Mouse (Mus musculus) limb, embryonic 15.5 days (tissue): ENCODE measurements at regions not wholly inside any gene's neighbourhood (a gene's known extent, or its start where the extent isn't known, plus 50 kb on each side); places are given as distances from the start of the nearest gene placed in this dataset.
A peak's percentile ranks its signal among the peaks of the same experiment; 100 is the strongest.

Experiments used
- ATAC-seq: fragments of 200-750 bp; cut with Nextera tagmentation; 2 replicates; pipeline ENCODE4 v1.8.0; 2017; ENCODE audit warnings: low read depth, moderate TSS enrichment; ENCODE audit not compliant: insufficient number of reproducible peaks, low FRiP score, low TSS enrichment
- H3K27ac ChIP-seq: fragments of 300-500 bp; sonication (generic); 2 replicates; pipeline ENCODE4 v1.5.1; 2015; ENCODE audit warnings: moderate library complexity, mild to moderate bottlenecking, inconsistent platforms
- H3K27me3 ChIP-seq: fragments of 300-500 bp; sonication (generic); 2 replicates; pipeline ENCODE4 v1.6.1; 2015; ENCODE audit warnings: inconsistent platforms
- H3K36me3 ChIP-seq: fragments of 300-500 bp; sonication (generic); 2 replicates; pipeline ENCODE4 v1.6.1; 2015; ENCODE audit warnings: inconsistent platforms
- H3K4me1 ChIP-seq: fragments of 300-500 bp; sonication (generic); 2 replicates; pipeline ENCODE4 v1.6.1; 2015; ENCODE audit warnings: inconsistent platforms
- H3K4me2 ChIP-seq: fragments of 300-500 bp; sonication (generic); 2 replicates; pipeline ENCODE4 v1.6.1; 2015; ENCODE audit warnings: mild to moderate bottlenecking, inconsistent platforms
- H3K4me3 ChIP-seq: fragments of 300-500 bp; sonication (generic); 2 replicates; pipeline ENCODE4 v1.5.1; 2015; ENCODE audit warnings: mild to moderate bottlenecking, inconsistent platforms
- H3K9ac ChIP-seq: fragments of 300-500 bp; sonication (generic); 2 replicates; pipeline ENCODE4 v1.6.1; 2015; ENCODE audit warnings: inconsistent platforms
- H3K9me3 ChIP-seq: fragments of 300-500 bp; sonication (generic); 2 replicates; pipeline ENCODE4 v1.6.1; 2016; ENCODE audit warnings: inconsistent platforms
- WGBS: fragments of 180-500 bp; shearing (Covaris S2); methylation state at CpG from one replicate; pipeline ENCODE4 v1.1.7; 2015; 5-methylcytosine and 5-hydroxymethylcytosine counted together

- WGBS, result 57% methylated on average over 3 of the region's 3 CpGs
- Histone ChIP-seq H3K27me3 (no peaks in the 10 kb centered on the region), H3K4me3 (no peak overlapping the region), H3K4me2 (no peak overlapping the region), H3K4me1 (no peaks in the 10 kb centered on the region), H3K27ac (no peak overlapping the region), H3K9ac (no peak overlapping the region), H3K36me3 (no peaks in the 10 kb centered on the region), H3K9me3 (no peaks in the 10 kb centered on the region)
- no peak for ATAC-seq
Measured at GRCm38 (mm10) chr5:132843284-132843683, 300.1 kb upstream of the Auts2 start.

- H3K4me1 ChIP-seq, result no peaks in the 10 kb centered on the region
Measured at GRCm38 (mm10) chr5:132841794-132842193, 298.6 kb upstream of the Auts2 start.

GRCm38 (mm10) chr5:132837420-132837819 lies 294.3 kb upstream of the Auts2 start:
- no peak overlapping the region for H3K4me3 ChIP-seq
- no peak for ATAC-seq
- H3K9ac ChIP-seq, result no peak overlapping the region
- H3K27me3 ChIP-seq, result 0 out of 2 replicates have a peak, but pooled peaks cover 3% of the 10 kb centered on the region
- H3K9me3 ChIP-seq, result no peaks in the 10 kb centered on the region
- H3K4me2 ChIP-seq, result no peak overlapping the region
- H3K36me3 ChIP-seq, result no peaks in the 10 kb centered on the region
- no peaks in the 10 kb centered on the region for H3K4me1 ChIP-seq
- no peak overlapping the region for H3K27ac ChIP-seq
- WGBS, result 18% methylated on average over 2 of the region's 2 CpGs

More at GRCm38 (mm10) chr5:132841794-132842193, 298.6 kb upstream of the Auts2 start:
- Histone ChIP-seq H3K4me2 (no peak overlapping the region), H3K27ac (no peak overlapping the region), H3K9me3 (no peaks in the 10 kb centered on the region), H3K4me3 (no peak overlapping the region), H3K9ac (no peak overlapping the region), H3K36me3 (no peaks in the 10 kb centered on the region), H3K27me3 (no peaks in the 10 kb centered on the region)
- WGBS, result 89% methylated on average over 3 of the region's 3 CpGs
- no peak for ATAC-seq

GRCm38 (mm10) chr5:132828993-132829392 lies 285.8 kb upstream of the Auts2 start:
- H3K4me1 ChIP-seq, result peaks cover 15% of the 10 kb centered on the region
- no peaks in the 10 kb centered on the region for H3K27me3 ChIP-seq
- H3K36me3 ChIP-seq, result no peaks in the 10 kb centered on the region
- no peaks in the 10 kb centered on the region for H3K9me3 ChIP-seq
- H3K4me3 ChIP-seq, result no peak overlapping the region
- no peak overlapping the region for H3K9ac ChIP-seq
- H3K27ac ChIP-seq, result no peak overlapping the region
- 64% methylated on average over 7 of the region's 7 CpGs for WGBS
- no peak overlapping the region for H3K4me2 ChIP-seq
- no peak for ATAC-seq

GRCm38 (mm10) chr5:132827555-132828333 lies 284.6 kb upstream of the Auts2 start:
- no peak overlapping the region for H3K4me3 ChIP-seq
- H3K27ac ChIP-seq, result peak overlapping the region; percentile 54
- no peak overlapping the region for H3K9ac ChIP-seq
- peaks cover 15% of the 10 kb centered on the region for H3K4me1 ChIP-seq
- 35% methylated on average over 10 of the region's 10 CpGs for WGBS
- no peaks in the 10 kb centered on the region for H3K9me3 ChIP-seq
- ATAC-seq, result peak; percentile 59; the same call in 1 of the 2 replicates
- no peaks in the 10 kb centered on the region for H3K36me3 ChIP-seq
- H3K4me2 ChIP-seq, result 0 out of 2 replicates have a peak overlapping the region, but pooled peaks have one; percentile 19
- H3K27me3 ChIP-seq, result no peaks in the 10 kb centered on the region

- Histone ChIP-seq H3K4me1 (peaks cover 15% of the 10 kb centered on the region), H3K9ac (no peak overlapping the region), H3K4me2 (no peak overlapping the region), H3K27me3 (no peaks in the 10 kb centered on the region), H3K36me3 (no peaks in the 10 kb centered on the region), H3K27ac (0 out of 2 replicates have a peak overlapping the region, but pooled peaks have one; percentile 17), H3K4me3 (no peak overlapping the region), H3K9me3 (no peaks in the 10 kb centered on the region)
- ATAC-seq, result peak; percentile 64
- 58% methylated on average over 5 of the region's 5 CpGs for WGBS
Measured at GRCm38 (mm10) chr5:132826009-132826408, 282.9 kb upstream of the Auts2 start.

GRCm38 (mm10) chr5:132817665-132818064 lies 274.5 kb upstream of the Auts2 start:
- 67% methylated on average over 9 of the region's 9 CpGs for WGBS
- no peak for ATAC-seq
- Histone ChIP-seq H3K27me3 (no peaks in the 10 kb centered on the region), H3K9ac (no peak overlapping the region), H3K4me3 (no peak overlapping the region), H3K4me2 (no peak overlapping the region), H3K36me3 (no peaks in the 10 kb centered on the region), H3K4me1 (no peaks in the 10 kb centered on the region), H3K9me3 (no peaks in the 10 kb centered on the region), H3K27ac (no peak overlapping the region)

GRCm38 (mm10) chr5:132809181-132809580 lies 266.0 kb upstream of the Auts2 start:
- Histone ChIP-seq H3K4me1 (no peaks in the 10 kb centered on the region), H3K9ac (no peak overlapping the region), H3K9me3 (no peaks in the 10 kb centered on the region), H3K27me3 (no peaks in the 10 kb centered on the region), H3K36me3 (no peaks in the 10 kb centered on the region), H3K4me2 (no peak overlapping the region), H3K27ac (no peak overlapping the region), H3K4me3 (no peak overlapping the region)
- ATAC-seq, result no peak
- 66% methylated on average over 4 of the region's 4 CpGs for WGBS

- WGBS, result 84% methylated on average over 1 of the region's 1 CpGs
- H3K9me3 ChIP-seq, result no peaks in the 10 kb centered on the region
- H3K27ac ChIP-seq, result no peak overlapping the region
- no peak for ATAC-seq
- no peak overlapping the region for H3K4me2 ChIP-seq
- H3K27me3 ChIP-seq, result no peaks in the 10 kb centered on the region
- no peaks in the 10 kb centered on the region for H3K36me3 ChIP-seq
- no peaks in the 10 kb centered on the region for H3K4me1 ChIP-seq
- no peak overlapping the region for H3K4me3 ChIP-seq
- no peak overlapping the region for H3K9ac ChIP-seq
Measured at GRCm38 (mm10) chr5:132796061-132796460, 252.9 kb upstream of the Auts2 start.

GRCm38 (mm10) chr5:132792484-132792883 lies 249.3 kb upstream of the Auts2 start:
- Histone ChIP-seq H3K4me1 (no peaks in the 10 kb centered on the region), H3K36me3 (no peaks in the 10 kb centered on the region), H3K9ac (no peak overlapping the region), H3K4me3 (no peak overlapping the region), H3K27me3 (no peaks in the 10 kb centered on the region), H3K27ac (no peak overlapping the region), H3K9me3 (no peaks in the 10 kb centered on the region), H3K4me2 (no peak overlapping the region)
- no peak for ATAC-seq
- WGBS, result 41% methylated on average over 5 of the region's 5 CpGs

- Histone ChIP-seq H3K36me3 (no peaks in the 10 kb centered on the region), H3K9ac (no peak overlapping the region), H3K27ac (peak overlapping the region; percentile 19; the same call in 1 of the 2 replicates), H3K4me2 (no peak overlapping the region), H3K27me3 (no peaks in the 10 kb centered on the region), H3K9me3 (no peaks in the 10 kb centered on the region), H3K4me3 (no peak overlapping the region), H3K4me1 (peaks cover 4% of the 10 kb centered on the region; the same call in 1 of the 2 replicates)
- ATAC-seq, result no peak
- 42% methylated on average over 3 of the region's 3 CpGs for WGBS
Measured at GRCm38 (mm10) chr5:132785291-132785690, 242.1 kb upstream of the Auts2 start.

- Histone ChIP-seq H3K4me1 (peaks cover 4% of the 10 kb centered on the region; the same call in 1 of the 2 replicates), H3K9ac (no peak overlapping the region), H3K27me3 (no peaks in the 10 kb centered on the region), H3K4me3 (no peak overlapping the region), H3K27ac (no peak overlapping the region), H3K4me2 (no peak overlapping the region), H3K36me3 (no peaks in the 10 kb centered on the region), H3K9me3 (no peaks in the 10 kb centered on the region)
- no peak for ATAC-seq
- WGBS, result 33% methylated on average over 4 of the region's 4 CpGs
Measured at GRCm38 (mm10) chr5:132784791-132785190, 241.6 kb upstream of the Auts2 start.
